Mouse (Mus musculus) mesoderm, embryonic 11.5 days (tissue): ENCODE data around the gene Slc25a47.

Source experiments
- DNase-seq: peaks from one replicate; pipeline ENCODE4 v3.0.0-alpha.2; 2012; ENCODE audit warnings: low read depth, low spot score

Slc25a47 gene

DNA sequence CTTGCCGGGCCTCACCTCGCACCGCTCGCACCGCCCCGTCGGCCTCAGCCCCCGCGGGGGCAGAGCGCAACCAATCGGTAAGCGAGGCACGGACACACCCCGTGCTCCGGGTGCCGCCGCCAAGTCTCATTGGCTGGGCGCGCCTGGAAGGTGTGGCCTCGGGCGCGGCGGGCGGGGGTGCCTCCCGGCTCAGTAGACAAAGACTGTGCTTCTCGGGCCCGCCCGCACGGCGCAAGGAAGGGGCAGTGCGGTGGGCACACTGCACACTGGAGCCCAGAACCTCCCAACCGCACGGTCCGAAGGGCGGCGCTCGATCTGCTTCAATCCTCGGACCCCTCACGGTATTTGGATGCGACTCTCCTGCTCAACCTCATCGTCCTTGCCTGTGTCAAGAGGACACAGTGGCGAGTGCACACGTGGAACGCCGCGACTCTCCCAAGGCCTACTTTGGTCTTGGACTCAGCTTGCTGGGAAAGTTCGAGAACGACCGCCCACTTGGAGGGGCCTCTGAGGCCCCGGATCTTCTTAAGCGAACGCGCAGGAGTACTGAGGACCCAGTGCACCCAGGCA is at the start of gene Slc25a47, which contains the start of gene Slc25a29:
Gene Slc25a47 (plus strand): TSS at position 207 of the 570 bp plus-strand sequence.
Gene Slc25a29 (minus strand): TSS at position 44 of the 570 bp plus-strand sequence.
- peak; percentile 95 for DNase-seq

DNA sequence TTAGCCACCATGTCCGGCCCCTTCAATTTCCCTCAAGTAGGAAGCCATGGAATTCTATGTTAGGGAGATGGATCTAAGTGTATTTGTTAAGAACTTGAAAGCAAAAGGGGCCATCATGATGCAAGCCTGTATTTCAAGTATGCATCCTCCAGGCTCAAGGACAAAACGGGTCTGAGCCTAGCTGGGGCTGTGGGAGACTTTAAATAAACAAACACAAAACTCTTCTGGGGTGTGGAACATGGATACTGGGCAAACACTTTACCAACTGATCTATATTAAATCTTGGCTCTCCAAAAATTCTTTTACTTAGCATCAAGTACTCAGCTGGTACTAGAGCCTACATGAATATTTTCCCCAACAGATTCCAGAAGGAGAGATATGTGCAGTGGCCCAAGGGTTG is 48.5 kb upstream of the Slc25a47 start:
- DNase-seq = no peak

DNA sequence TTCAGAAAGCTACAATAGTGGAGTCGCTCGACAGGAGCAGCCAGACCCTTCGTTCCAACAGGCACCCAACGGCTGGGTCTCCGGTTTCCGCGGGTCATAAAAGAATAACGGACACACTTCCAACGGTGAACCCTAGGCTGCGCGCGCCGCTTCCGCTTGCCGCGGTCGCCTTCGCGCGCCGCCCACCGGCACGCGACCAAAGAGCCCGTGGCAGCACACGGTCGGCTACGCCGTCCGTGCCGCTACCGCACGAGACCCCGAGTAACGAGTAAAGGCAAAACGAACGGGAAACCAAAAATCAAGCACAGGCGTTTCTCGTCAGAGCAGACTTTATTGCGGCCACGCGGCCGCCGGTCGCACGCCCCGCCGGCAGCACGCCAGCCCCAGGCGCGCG is 43.7 kb upstream of the Slc25a47 start:
- peak; percentile 87 for DNase-seq

DNA sequence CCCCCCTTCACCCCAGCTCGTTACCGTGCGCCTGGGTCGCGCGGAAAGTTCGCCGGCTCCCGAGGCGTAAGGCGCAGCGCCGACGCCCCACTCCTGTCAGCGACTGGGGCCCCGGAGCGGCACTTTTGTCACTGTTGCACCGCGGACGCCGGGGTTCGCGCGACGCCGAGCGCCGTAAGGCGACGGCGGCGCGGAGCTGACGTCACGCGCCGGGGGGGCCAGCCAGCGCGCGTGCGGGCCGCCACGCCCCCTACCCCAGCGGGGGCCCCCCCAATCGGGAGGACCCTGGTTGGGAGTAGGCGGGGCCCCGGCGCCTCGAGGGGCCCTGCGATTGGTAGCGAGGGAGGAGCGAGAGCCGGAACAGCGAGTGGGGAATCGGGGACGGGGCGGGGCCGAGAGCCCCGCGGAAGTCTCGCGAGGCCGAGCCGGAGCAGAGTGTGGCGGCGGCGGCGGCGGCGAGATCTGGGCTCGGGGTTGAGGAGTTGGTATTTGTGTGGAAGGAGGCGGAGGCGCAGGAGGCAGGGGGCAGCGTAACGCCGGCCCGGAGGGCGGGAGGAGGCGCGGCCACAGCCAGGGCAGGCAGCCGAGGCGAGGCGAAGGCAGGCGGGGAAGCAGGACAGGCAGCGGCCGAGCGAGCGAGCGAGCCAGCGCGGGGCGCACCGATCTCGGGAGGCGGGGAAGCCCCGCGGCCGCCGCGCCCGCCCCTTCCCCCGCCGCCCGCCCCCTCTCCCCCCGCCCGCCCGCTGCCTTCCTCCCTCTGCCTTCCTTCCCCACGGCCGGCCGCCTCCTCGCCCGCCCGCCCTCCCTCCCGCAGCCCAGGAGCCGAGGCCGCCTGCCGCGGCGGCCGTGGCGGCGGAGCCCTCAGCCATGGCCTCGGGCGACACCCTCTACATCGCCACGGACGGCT is 43.0 kb upstream of the Slc25a47 start, which contains the start of gene Yy1:
Gene Yy1 (plus strand): TSS at position 428 of the 907 bp plus-strand sequence.
- DNase-seq = peak; percentile 99

DNA sequence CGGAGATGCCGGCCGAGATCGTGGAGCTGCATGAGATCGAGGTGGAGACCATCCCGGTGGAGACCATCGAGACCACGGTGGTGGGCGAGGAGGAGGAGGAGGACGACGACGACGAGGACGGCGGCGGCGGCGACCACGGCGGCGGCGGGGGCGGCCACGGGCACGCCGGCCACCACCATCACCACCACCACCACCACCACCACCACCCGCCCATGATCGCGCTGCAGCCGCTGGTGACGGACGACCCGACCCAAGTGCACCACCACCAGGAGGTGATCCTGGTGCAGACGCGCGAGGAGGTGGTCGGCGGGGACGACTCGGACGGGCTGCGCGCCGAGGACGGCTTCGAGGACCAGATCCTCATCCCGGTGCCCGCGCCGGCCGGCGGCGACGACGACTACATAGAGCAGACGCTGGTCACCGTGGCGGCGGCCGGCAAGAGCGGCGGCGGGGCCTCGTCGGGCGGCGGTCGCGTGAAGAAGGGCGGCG is 42.3 kb upstream of the Slc25a47 start:
- no peak for DNase-seq

DNA sequence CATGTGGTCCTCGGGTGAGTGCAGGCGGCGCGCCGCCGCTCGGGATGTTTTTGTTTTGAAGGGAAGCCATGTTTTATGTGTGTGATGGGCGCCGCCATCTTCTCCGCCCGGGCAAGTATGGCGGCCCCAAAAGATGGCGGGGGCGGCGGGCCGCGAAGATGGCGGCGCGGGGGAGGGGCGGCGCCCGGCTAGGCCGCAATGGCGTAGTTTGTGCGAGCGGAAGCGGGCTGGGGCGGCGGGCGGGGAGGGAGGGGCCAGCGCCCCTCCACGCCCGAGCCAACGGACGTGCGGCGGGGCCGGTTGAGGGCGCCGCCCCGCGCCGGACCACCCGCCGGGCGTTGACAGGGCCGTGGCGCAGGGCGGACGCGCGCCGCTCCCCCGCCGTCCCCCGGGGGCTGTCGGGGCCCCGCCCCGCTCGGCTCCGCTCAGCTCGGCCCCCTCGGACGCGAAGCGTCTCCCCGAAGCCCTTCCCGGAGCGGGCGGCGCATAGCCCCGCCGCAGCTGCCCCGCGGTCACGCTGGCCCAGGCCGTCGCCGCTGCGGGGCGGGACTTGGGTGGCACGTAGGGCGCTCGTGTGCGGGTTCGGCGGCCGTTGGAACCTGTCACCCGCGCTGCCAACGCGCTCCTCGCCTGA is 41.7 kb upstream of the Slc25a47 start:
- peak; percentile 84 for DNase-seq

DNA sequence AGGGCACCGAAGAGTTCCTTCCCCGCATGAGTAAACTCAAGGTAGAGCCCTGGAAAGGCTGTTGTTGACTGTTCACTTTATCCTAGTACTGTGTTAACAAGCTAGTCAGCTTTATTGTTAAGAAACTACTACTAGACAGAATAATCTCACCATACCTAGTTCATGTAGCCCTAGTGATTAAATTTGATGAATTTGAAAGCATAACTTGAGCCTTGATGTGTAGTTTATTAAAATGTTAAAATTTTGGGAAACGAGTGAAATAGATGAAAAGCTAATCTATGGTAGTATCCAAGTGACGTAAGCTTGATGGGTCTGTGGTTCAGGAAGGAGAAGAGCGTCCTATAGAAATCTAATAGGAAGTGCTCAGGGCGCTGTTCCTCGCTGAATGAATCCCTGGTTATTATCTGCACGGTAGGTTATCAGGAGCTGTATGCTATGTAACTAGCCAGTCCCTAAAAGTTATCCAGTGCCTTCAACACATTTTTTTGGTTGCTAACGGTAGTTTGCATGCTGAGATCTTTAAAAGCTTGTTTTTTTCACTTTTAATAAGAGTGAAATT is 40.8 kb upstream of the Slc25a47 start:
- DNase-seq = no peak

DNA sequence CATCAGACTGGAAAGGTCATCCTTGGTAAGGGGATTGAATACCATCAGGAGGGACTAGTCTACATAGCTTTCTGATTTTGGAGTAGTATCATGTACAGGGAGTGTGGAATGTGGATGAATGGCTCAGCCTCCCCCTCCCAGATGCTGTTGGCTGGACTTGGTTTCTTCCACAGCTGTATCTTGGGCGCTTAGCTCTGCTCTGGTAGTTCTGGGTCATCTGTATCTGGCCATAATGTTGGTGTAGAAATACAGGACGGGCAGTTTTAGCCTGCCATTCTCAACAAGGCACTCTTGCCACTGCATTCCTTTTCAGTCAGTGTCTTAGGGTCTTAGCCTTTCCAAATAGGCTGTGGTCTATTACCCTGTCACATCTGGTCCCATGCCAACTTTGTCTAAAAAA is 34.2 kb upstream of the Slc25a47 start:
- no peak for DNase-seq

DNA sequence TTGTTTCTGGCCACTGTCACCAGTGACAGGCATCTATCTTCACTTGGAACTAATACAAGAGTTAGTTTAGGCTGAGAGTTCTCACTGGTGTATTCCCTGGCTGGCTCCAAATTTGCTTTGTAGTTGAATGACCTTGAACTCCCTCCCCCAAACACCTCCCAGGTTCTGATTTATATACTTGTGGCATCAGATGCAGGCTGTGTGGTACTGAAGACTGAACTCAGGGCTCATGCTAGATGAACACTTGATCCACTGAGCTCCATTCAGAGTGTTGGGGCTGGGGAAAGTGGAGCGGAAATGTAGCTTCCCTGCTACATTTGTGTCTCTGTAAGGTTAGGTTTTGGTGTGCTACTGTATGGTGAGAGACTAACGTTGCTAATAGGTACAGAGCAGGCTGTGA is 31.5 kb upstream of the Slc25a47 start:
- DNase-seq = no peak

DNA sequence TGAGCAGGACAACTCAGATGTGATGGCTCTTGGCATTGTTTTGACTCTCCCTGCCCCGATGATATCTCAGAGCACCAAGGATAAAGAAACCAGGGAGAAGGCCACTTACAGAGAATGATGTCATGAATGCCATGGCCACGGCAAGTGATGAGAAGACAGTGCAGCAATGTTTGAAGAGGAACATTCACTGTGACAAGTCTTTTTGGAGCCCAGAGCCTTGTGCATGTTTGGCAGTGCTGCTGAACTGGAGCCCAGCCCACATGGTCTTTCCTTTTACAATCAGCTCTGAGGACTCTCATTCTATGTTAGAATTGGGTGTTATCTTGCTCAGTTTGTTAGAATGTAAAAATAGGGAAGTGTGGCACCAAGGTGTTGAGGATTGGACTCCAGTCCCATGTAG is 27.4 kb upstream of the Slc25a47 start:
- no peak for DNase-seq

DNA sequence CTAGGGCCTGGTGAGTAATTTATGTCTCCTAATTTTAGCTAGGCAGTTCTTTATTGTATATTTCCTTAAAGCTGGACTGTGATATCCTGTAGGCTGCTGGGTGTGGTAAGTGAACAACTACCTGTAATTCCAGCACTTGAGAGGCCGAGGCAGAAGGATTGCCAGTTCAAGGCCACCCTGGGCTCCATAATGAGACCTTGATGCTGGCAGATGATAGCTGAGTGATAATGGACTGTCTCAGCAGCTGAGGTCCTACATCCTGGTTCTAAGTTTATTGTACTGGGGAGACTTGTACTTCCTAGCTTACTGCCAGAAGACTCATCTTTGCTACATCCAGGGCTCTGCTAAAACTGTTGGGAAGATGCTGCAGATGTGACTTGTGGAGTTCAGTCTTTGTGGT is 26.1 kb upstream of the Slc25a47 start:
- no peak for DNase-seq

DNA sequence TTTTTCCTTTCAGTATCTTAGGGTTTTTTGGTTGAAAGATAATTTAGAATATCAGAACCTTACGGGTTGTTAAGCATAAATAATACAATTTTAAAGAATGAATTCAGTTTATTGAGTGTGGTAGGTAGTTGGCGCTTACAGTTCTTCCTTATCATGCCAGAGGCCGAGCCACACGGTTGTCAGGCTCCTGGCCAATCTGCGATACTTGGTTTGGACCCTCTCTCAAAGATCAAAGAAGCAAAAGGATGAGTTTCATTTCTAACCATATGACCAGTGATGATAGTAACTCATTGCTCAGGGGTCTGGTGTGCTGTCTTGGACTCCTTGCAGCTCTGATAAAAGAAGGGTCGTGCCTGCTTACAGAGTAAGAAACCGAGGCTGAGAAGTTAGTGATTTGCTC is 25.5 kb upstream of the Slc25a47 start:
- DNase-seq = no peak

DNA sequence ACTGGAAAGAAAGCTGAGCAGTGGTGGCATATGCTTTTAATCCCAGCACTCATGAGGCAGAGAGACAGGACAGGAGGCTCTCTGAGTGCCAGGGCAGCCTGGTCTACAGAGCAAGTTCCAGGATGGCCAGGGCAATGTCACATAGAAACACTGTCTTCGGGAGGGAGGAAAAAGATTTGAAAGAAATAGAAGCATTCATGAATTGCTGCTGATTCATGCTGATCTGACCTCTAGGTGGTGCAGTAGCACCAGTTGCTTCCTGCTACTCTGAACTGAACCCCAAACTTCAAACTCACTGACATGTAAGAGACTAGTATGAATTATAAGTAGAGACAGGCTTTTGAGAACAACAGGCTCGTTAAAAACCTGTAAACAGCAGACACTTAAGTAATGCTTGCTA is 24.7 kb upstream of the Slc25a47 start:
- no peak for DNase-seq

DNA sequence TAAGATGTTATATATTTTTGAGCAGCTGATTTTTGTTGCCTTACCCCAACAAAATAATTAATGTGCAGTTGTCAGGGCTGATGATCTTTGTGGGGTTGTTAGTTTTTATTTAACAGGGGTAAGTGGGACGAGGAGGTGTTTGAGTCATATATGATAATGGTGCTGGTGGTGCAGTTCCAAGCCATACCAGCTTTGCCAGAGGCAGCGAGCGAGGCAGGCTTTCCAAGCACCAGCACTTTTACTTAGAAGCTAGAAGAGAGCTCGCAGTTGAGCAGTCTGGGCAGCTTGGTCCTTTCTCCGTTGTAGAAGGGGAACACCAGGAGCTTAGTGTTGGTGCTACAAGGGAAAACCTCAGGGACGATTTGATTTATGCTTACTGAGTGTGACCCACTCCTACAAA is 23.4 kb upstream of the Slc25a47 start:
- DNase-seq = no peak

DNA sequence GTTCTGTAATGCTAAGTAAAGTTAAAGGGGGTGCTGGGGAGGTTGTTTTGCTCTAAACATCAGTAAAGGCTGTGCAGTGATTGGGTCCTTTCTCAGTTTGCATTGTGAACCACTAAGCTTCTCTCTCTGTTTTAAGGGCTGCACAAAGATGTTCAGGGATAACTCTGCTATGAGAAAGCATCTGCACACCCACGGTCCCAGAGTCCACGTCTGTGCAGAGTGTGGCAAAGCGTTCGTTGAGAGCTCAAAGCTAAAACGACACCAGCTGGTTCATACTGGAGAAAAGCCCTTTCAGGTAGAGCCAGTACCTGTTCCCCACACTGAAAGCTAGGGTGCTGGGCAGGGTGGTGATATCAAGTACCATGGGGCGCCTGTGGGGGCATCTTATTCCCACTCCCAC is 21.4 kb upstream of the Slc25a47 start:
- no peak for DNase-seq

DNA sequence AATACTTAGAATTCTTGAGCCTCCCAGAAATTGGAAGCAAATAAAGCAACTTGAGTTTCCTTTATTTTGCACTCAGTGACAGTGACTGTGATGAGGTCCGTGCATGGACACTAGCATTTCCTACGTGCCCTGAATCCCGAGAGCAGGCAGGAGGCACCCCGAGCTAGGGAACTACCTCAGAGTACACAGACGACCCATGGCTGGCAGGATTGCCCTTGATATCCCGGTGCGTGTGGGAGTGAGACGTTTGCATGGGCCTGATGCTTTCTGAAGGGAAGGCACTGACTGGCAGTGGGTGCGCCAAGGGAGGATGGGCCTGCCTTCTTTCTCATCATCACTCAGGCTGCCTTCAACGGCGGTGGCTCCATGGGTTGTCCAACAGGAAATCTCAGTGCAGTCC is 19.3 kb upstream of the Slc25a47 start:
- no peak for DNase-seq

DNA sequence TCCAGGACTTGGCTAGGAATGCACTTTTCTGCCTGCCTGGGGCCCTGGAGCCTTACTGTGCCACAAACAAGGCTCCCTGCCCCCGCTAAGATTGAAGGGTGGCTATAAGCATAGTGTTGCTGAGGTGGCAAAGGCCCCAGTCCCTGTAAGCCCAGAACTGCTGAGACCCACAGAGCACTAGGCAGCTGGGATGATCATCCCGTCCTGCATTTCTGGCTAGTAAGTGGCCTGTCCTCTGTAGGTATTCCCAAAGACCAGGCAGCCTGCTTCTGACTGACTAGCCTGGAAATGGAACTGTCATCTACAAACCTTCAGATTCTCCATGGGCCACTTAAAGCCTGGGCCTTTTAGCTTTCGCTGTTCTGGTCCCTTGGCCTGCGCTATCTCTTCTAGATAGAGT is 15.4 kb upstream of the Slc25a47 start:
- no peak for DNase-seq

DNA sequence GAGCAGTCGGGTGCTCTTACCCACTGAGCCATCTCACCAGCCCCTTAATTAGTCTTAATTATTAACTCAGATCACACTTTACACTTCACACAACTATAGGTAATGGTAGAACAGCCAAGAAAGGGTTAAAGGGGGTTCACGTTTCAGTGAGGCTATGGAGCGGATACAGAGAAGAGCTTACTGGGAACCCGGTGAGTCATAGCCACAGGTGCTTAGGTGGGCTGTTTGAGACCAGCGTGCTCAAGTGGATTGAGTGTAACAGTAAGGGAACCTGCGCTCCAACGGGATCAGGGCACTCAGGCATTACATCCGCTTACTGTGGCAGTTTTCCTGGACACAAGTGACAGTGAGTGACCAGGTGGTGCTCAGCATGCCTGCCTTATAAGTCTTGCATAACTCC is 12.8 kb upstream of the Slc25a47 start:
- no peak for DNase-seq

DNA sequence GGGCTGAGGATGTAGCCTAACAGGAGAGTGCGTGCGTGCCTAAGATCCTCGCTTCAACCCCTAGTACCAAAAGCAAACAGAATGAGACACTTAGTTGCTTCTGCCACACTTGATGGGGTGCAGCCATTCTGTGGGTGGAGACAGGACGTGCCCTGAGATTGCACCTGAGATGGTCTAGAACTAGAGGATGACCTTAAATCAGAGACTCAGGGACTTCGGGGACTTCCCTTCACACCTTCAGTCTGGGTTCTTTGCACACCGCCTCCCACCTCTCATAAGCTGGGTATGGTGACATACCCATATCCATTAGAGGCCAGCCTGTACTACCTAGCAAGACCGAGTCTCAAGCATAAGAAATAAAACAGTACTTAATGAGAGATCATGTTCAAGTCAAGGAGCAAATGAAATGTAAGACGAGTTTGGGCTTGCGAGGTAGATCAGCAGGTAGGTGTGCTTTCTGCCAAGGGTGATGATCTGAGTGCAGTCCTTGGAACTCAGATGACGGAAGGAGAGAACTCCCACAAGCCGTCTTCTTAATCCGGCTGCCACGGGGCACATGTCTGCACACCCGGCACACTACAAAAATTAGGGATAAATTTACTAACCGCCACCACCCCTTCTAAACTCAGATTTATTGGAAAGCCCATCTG is 11.5 kb upstream of the Slc25a47 start:
- no peak for DNase-seq

DNA sequence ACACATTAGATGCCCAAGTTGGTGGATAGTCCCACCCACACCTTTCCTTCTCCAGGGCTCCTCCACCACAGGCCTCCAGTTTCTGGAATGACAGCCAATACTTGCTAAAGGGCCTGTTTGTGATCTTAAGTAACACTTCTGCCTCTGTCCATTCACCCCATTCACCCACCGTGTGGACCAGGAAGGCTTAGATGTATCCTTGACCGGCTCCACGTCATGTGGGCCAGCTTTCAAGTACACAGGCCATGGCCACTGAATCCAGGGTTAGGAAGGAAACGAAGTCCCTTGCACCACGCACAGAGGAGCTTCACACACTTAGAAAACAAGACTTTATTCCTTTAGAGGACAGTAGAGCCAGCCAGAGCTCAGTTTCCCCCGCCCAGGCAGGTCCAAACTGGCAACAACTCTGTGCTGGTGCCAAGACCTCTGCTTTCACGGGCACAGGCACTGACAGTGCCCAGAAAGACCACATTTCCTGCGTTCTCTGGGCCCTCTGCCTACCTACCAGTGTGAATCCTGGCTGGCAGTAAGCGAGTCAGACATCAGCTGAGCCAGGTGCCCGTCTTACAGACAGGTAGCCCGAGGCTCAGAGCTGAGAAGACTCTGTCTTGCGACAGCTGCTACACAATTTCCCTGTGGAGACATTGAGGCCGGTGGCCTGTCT is 10.2 kb upstream of the Slc25a47 start:
- DNase-seq = no peak
